In the genomic region with DNA sequence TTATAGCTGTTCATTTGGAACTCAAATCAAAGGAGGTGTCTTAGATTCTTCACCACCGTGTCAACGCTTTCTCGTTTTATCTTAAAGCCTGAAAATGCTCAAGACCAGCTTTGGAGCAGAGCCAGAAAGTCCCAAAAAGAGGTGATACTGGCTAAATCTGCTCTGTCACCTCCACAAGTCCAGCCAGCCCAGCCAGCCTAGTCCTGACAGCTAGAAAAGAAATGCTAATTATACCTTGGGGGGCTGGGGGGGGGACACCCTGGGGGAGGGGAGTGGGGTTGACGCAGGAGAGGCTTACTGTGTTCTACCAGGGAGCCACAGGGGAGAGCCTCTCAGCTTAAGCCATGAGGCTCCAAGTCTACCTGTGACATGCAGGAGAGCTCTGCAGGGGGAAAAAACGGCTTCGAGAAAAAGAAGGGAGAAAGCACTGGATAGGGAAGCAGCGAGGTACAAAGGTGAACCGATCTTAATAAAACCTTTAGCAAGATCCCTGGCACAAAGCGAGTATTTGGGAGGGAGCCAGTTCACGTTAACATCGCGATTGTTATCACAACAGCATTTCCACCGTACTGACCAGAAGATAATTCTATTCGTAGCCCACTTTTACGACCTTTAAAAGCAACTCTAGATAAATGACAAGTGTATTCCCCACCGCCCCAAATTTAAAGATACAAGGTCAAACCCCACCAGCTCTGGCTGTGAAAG, we compare ENCODE assay signal across 1 mouse cellular context.
TF ChIP-seq lines count a peak whose summit lies in the region.

No protein-coding gene starts in this region.

TF ChIP-seq in MEL, 35 proteins besides CTCF, POLR2A, EP300 and RAD21 (continued from another document):
- TF ChIP-seq UBTF (IDR thresholded peaks at IDR 0.05; ENCODE audit: borderline replicate concordance, insufficient read depth, low read depth, low read length) (no peak), MAFK (IDR thresholded peaks at IDR 0.05; ENCODE audit: borderline replicate concordance, low read depth, low read length) (no peak), SIN3A (IDR thresholded peaks at IDR 0.05; ENCODE audit: low read length) (peak; percentile 30; the same call in 1 of the 2 replicates), TAL1 (IDR thresholded peaks at IDR 0.05; ENCODE audit: low read length) (no peak), MYB (IDR thresholded peaks at IDR 0.05; ENCODE audit: low read depth, low read length) (no peak), TBP (IDR thresholded peaks at IDR 0.05; ENCODE audit: low read depth, low read length) (no peak), RCOR1 (IDR thresholded peaks at IDR 0.05; ENCODE audit: low read depth, low read length) (peak; percentile 89), GATA1 (IDR thresholded peaks at IDR 0.05; ENCODE audit: low read depth, low read length) (no peak), ELF1 (IDR thresholded peaks at IDR 0.05; ENCODE audit: low read depth, low read length) (no peak), BHLHE40 (IDR thresholded peaks at IDR 0.05; ENCODE audit: borderline replicate concordance, low read depth, low read length) (no peak), NRF1 (IDR thresholded peaks at IDR 0.05; ENCODE audit: insufficient read depth, low read depth, low read length, poor library complexity, severe bottlenecking) (no peak), SMC3 (IDR thresholded peaks at IDR 0.05; ENCODE audit: low read depth, low read length) (no peak), ETS1 (IDR thresholded peaks at IDR 0.05; ENCODE audit: low read depth, low read length) (no peak)
